Mouse (Mus musculus) embryo, embryonic 11.5 days (tissue): ENCODE measurements at regions not wholly inside any gene's neighbourhood (a gene's known extent, or its start where the extent isn't known, plus 50 kb on each side); places are given as distances from the start of the nearest gene placed in this dataset.

ENCODE experiments used
- DNase-seq: peaks from one replicate; pipeline ENCODE4 v3.0.0-alpha.2; 2012; ENCODE audit warnings: low read depth, low spot score

- DNase-seq: no peak
Observed at GRCm38 (mm10) chr13:116414473-116414872, 105.0 kb upstream of the Isl1 start.

GRCm38 (mm10) chr13:116410682-116411081, 101.2 kb upstream of the Isl1 start:
- DNase-seq: no peak
